Mouse (Mus musculus) stomach, embryonic 14.5 days (tissue): ENCODE data around the gene Mfsd6. TPM values are rescaled to one million over a fixed set of nuclear protein-coding genes. Genes with fewer than 3 reads are reported as not detected.

Experiments used
- ATAC-seq: fragments of 200-750 bp; cut with Nextera tagmentation; 2 replicates; pipeline ENCODE4 v1.8.0; 2017; ENCODE audit warnings: low read depth, moderate TSS enrichment; ENCODE audit not compliant: insufficient number of reproducible peaks, insufficient read depth, low FRiP score
- H3K27ac ChIP-seq: fragments of 300-500 bp; sonication (generic); 2 replicates; pipeline ENCODE4 v1.5.1; 2014; ENCODE audit warnings: mild to moderate bottlenecking, low read length, moderate library complexity, mixed read lengths
- H3K27me3 ChIP-seq: fragments of 300-500 bp; sonication (generic); 2 replicates; pipeline ENCODE4 v1.6.1; 2014; ENCODE audit warnings: low read length, control low read depth, mixed read lengths; ENCODE audit not compliant: control insufficient read depth, insufficient read depth
- H3K36me3 ChIP-seq: fragments of 300-500 bp; sonication (generic); 2 replicates; pipeline ENCODE4 v1.6.1; 2014; ENCODE audit warnings: mild to moderate bottlenecking, control low read depth, low read length, moderate library complexity, mixed read lengths; ENCODE audit not compliant: control insufficient read depth, insufficient read depth
- H3K4me1 ChIP-seq: fragments of 300-500 bp; sonication (generic); 2 replicates; pipeline ENCODE4 v1.6.1; 2014; ENCODE audit warnings: low read length, control low read depth, mixed read lengths; ENCODE audit not compliant: control insufficient read depth, insufficient read depth
- H3K4me2 ChIP-seq: fragments of 300-500 bp; sonication (generic); replicated peaks from 2 replicates; pipeline ENCODE4 v1.6.1; 2014; ENCODE audit warnings: low read depth, low read length, control low read depth
- H3K4me3 ChIP-seq: fragments of 300-500 bp; sonication (generic); 2 replicates; pipeline ENCODE4 v1.5.1; 2014; ENCODE audit warnings: low read depth, low read length, control low read depth
- H3K9ac ChIP-seq: fragments of 300-500 bp; sonication (generic); replicated peaks from 2 replicates; pipeline ENCODE4 v1.6.1; 2014; ENCODE audit warnings: low read depth, mild to moderate bottlenecking, control low read depth, low read length, moderate library complexity, mixed read lengths
- H3K9me3 ChIP-seq: fragments of 300-500 bp; sonication (generic); 2 replicates; pipeline ENCODE4 v1.6.1; 2016; ENCODE audit warnings: low read depth, low read length, control low read depth; ENCODE audit not compliant: control insufficient read depth
- WGBS: fragments of 180-500 bp; shearing (Covaris S2); extraction: QIAGEN DNeasy Blood & Tissue Kit; methylation state at CpG from one replicate; pipeline ENCODE4 v1.1.7; 2014; 5-methylcytosine and 5-hydroxymethylcytosine counted together
- polyA plus RNA-seq: library from polyadenylated mRNA; unstranded; fragments of >200 nt; fragmentation: Nextera tagmentation; extraction: Ambion mirVana; gene quantifications from 2 replicates; pipeline ENCODE4 v1.2.1, GENCODE M21; 2014

Gene Mfsd6
- polyA plus RNA-seq, 1 experiment from 2014 or later: 6.4 TPM

DNA sequence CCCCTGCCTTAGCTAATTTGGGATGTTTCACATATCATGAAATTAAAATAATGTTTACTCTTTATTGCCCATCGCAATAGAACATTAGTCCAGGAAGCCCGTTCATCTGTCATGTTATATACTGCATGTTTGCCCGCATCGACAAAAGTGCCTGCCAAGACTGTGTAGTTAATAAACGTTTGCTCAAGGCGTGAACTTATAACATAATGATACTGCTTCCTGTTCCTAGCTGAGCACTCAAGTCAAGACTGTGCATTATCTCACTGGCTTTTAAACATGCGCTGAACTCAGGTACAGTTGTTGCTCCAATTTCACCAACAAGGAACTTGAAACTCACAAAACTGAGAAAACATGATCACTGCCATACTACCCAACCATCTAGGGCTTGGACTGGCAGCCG lies 39.6 kb downstream of the Mfsd6 start:
- Histone ChIP-seq H3K9me3 (no peaks in the 10 kb centered on the region), H3K4me1 (peaks cover 5% of the 10 kb centered on the region; the same call in 1 of the 2 replicates), H3K27me3 (no peaks in the 10 kb centered on the region), H3K36me3 (no peaks in the 10 kb centered on the region), H3K4me3 (no peak overlapping the region), H3K9ac (no peak overlapping the region), H3K27ac (no peak overlapping the region), H3K4me2 (no peak overlapping the region)
- 70% methylated on average over 8 of the region's 8 CpGs for WGBS
- peak; percentile 76 for ATAC-seq

DNA sequence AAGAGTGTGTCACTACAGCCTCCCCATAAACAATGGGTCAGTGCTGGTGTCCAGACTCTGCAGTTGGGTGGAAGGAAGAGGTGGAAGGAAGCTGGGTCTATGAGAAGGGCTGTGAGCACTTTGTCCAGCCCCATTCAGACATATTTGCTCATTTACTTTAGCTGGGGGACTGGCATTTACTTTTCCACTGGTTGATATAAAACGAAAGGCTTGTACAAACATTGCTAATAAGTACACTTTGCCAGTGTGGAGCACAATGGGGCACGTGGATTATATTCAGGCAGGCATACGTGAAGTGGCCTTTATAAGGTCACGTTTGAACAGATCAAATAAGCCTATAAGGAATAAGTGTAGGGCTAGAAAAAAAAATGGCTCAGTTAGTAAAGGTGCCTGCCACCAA lies 43.7 kb downstream of the Mfsd6 start:
- no peak overlapping the region for H3K27ac ChIP-seq
- no peak overlapping the region for H3K9ac ChIP-seq
- H3K27me3 ChIP-seq: no peaks in the 10 kb centered on the region
- 55% methylated on average over 4 of the region's 4 CpGs for WGBS
- peak; percentile 86 for ATAC-seq
- no peaks in the 10 kb centered on the region for H3K9me3 ChIP-seq
- peaks cover 5% of the 10 kb centered on the region; the same call in 1 of the 2 replicates for H3K4me1 ChIP-seq
- no peaks in the 10 kb centered on the region for H3K36me3 ChIP-seq
- H3K4me2 ChIP-seq: no peak overlapping the region
- no peak overlapping the region for H3K4me3 ChIP-seq

- Histone ChIP-seq H3K9me3 (no peaks in the 10 kb centered on the region), H3K27ac (no peak overlapping the region), H3K9ac (no peak overlapping the region; the same call in 1 of the 2 replicates), H3K36me3 (no peaks in the 10 kb centered on the region), H3K4me2 (no peak overlapping the region), H3K4me1 (peaks cover 4% of the 10 kb centered on the region; the same call in 1 of the 2 replicates), H3K4me3 (no peak overlapping the region), H3K27me3 (no peaks in the 10 kb centered on the region)
- ATAC-seq: peak; percentile 73; the same call in 1 of the 2 replicates
- WGBS: 41% methylated on average over 3 of the region's 3 CpGs
Measured at GRCm38 (mm10) chr1:52676621-52677020, 50.6 kb downstream of the Mfsd6 start.

GRCm38 (mm10) chr1:52675561-52676551 lies 51.4 kb downstream of the Mfsd6 start:
- no peak overlapping the region; the same call in 1 of the 2 replicates for H3K27ac ChIP-seq
- no peak overlapping the region for H3K4me3 ChIP-seq
- WGBS: 48% methylated on average over 7 of the region's 7 CpGs
- H3K9me3 ChIP-seq: no peaks in the 10 kb centered on the region
- peaks cover 4% of the 10 kb centered on the region; the same call in 1 of the 2 replicates for H3K4me1 ChIP-seq
- no peaks in the 10 kb centered on the region for H3K27me3 ChIP-seq
- H3K36me3 ChIP-seq: no peaks in the 10 kb centered on the region
- peak; percentile 19; the same call in 1 of the 2 replicates for ATAC-seq
- H3K4me2 ChIP-seq: no peak overlapping the region
- H3K9ac ChIP-seq: no peak overlapping the region

- H3K9ac ChIP-seq: no peak overlapping the region
- ATAC-seq: no peak
- WGBS: 80% methylated on average over 1 of the region's 1 CpGs
Measured at GRCm38 (mm10) chr1:52669931-52670330, 57.3 kb downstream of the Mfsd6 start.

GRCm38 (mm10) chr1:52668743-52669323 lies 58.4 kb downstream of the Mfsd6 start:
- no peaks in the 10 kb centered on the region for H3K36me3 ChIP-seq
- no peaks in the 10 kb centered on the region for H3K4me1 ChIP-seq
- no peak overlapping the region for H3K4me3 ChIP-seq
- no peak overlapping the region for H3K4me2 ChIP-seq
- H3K9ac ChIP-seq: no peak overlapping the region
- WGBS: 55% methylated on average over 7 of the region's 7 CpGs
- no peak overlapping the region for H3K27ac ChIP-seq
- no peaks in the 10 kb centered on the region for H3K9me3 ChIP-seq
- no peak for ATAC-seq
- H3K27me3 ChIP-seq: no peaks in the 10 kb centered on the region

More at GRCm38 (mm10) chr1:52669931-52670330, 57.3 kb downstream of the Mfsd6 start:
- Histone ChIP-seq H3K27me3 (no peaks in the 10 kb centered on the region), H3K4me1 (no peaks in the 10 kb centered on the region), H3K4me2 (no peak overlapping the region), H3K9me3 (no peaks in the 10 kb centered on the region), H3K27ac (no peak overlapping the region), H3K36me3 (no peaks in the 10 kb centered on the region), H3K4me3 (no peak overlapping the region)

DNA sequence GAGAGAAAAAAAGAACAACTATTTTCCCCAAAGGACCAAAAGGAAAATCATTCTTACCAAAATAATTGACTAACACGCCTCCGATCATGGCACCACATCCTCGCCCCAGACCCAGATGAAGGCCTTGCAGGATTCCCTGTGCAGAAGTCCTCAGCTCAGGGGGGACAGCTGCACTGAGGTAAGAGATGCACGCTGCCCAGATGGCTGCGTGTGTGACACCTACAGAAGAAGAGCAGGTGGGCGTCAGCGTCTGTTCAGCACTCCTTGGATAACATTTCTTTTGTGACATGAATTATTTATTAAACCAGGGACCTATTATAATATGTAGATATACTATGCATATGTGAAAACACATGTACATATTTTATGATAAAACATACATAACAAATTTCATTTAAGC lies 64.0 kb downstream of the Mfsd6 start:
- no peak overlapping the region for H3K27ac ChIP-seq
- H3K4me3 ChIP-seq: no peak overlapping the region
- no peak overlapping the region for H3K9ac ChIP-seq
- no peaks in the 10 kb centered on the region for H3K36me3 ChIP-seq
- no peaks in the 10 kb centered on the region for H3K27me3 ChIP-seq
- no peak overlapping the region for H3K4me2 ChIP-seq
- no peaks in the 10 kb centered on the region for H3K4me1 ChIP-seq
- no peaks in the 10 kb centered on the region for H3K9me3 ChIP-seq
- 94% methylated on average over 7 of the region's 7 CpGs for WGBS
- no peak for ATAC-seq

- H3K27me3 ChIP-seq: no peaks in the 10 kb centered on the region
- 62% methylated on average over 12 of the region's 12 CpGs for WGBS
- no peaks in the 10 kb centered on the region for H3K4me1 ChIP-seq
- H3K9me3 ChIP-seq: no peaks in the 10 kb centered on the region
- H3K36me3 ChIP-seq: no peaks in the 10 kb centered on the region
- ATAC-seq: no peak
- no peak overlapping the region for H3K4me2 ChIP-seq
- no peak overlapping the region for H3K4me3 ChIP-seq
- H3K9ac ChIP-seq: no peak overlapping the region
- H3K27ac ChIP-seq: no peak overlapping the region
Measured at GRCm38 (mm10) chr1:52660765-52661164, 66.5 kb downstream of the Mfsd6 start.
